Mouse (Mus musculus) hindbrain, embryonic 11.5 days (tissue): ENCODE data around the gene Ppp1r12c. TPM values are rescaled to one million over a fixed set of nuclear protein-coding genes. Genes with fewer than 3 reads are reported as not detected.
A peak's percentile ranks its signal among the peaks of the same experiment; 100 is the strongest.

Source experiments
- ATAC-seq: fragments of 200-750 bp; cut with Nextera tagmentation; 2 replicates; pipeline ENCODE4 v1.8.0; 2017; ENCODE audit warnings: mild to moderate bottlenecking, moderate TSS enrichment, moderate library complexity; ENCODE audit not compliant: low FRiP score
- DNase-seq: peaks from one replicate; pipeline ENCODE4 v3.0.0-alpha.2; 2015; ENCODE audit warnings: low spot score
- H3K27ac ChIP-seq: fragments of 300-500 bp; sonication (generic); 2 replicates; pipeline ENCODE4 v1.5.1; 2014; ENCODE audit warnings: mild to moderate bottlenecking, low read depth, low read length
- H3K27me3 ChIP-seq: fragments of 300-500 bp; sonication (generic); 2 replicates; pipeline ENCODE4 v1.6.1; 2014; ENCODE audit warnings: mild to moderate bottlenecking, low read length, moderate library complexity, mixed read lengths; ENCODE audit not compliant: control insufficient read depth, insufficient read depth
- H3K36me3 ChIP-seq: fragments of 300-500 bp; sonication (generic); 2 replicates; pipeline ENCODE4 v1.6.1; 2014; ENCODE audit warnings: mild to moderate bottlenecking, low read length, moderate library complexity, mixed read lengths; ENCODE audit not compliant: control insufficient read depth, insufficient read depth
- H3K4me1 ChIP-seq: fragments of 300-500 bp; sonication (generic); replicated peaks from 2 replicates; pipeline ENCODE4 v1.6.1; 2014; ENCODE audit warnings: low read length, mixed read lengths; ENCODE audit not compliant: control insufficient read depth, insufficient read depth
- H3K4me2 ChIP-seq: fragments of 300-500 bp; sonication (generic); replicated peaks from 2 replicates; pipeline ENCODE4 v1.6.1; 2014; ENCODE audit warnings: mild to moderate bottlenecking, low read depth, low read length
- H3K4me3 ChIP-seq: fragments of 300-500 bp; sonication (generic); 2 replicates; pipeline ENCODE4 v1.5.1; 2014; ENCODE audit warnings: low read depth, low read length
- H3K9ac ChIP-seq: fragments of 300-500 bp; sonication (generic); 2 replicates; pipeline ENCODE4 v1.6.1; 2014; ENCODE audit warnings: low read depth, low read length
- H3K9me3 ChIP-seq: fragments of 300-500 bp; sonication (generic); 2 replicates; pipeline ENCODE4 v1.6.1; 2016; ENCODE audit warnings: low read length; ENCODE audit not compliant: control insufficient read depth
- WGBS: fragments of 180-500 bp; shearing (Covaris S2); extraction: QIAGEN DNeasy Blood & Tissue Kit; methylation state at CpG from one replicate; pipeline ENCODE4 v1.1.7; 2014; 5-methylcytosine and 5-hydroxymethylcytosine counted together
- polyA plus RNA-seq: library from polyadenylated mRNA; unstranded; fragments of >200 nt; fragmentation: Nextera tagmentation; extraction: Ambion mirVana; gene quantifications from 2 replicates; pipeline ENCODE4 v1.2.1, GENCODE M21; 2014

Gene Ppp1r12c
- polyA plus RNA-seq, 1 experiment from 2014 or later = 44.0 TPM

GRCm38 (mm10) chr7:4502421-4503090 lies 1.1 kb upstream of the Ppp1r12c start:
- Histone ChIP-seq H3K36me3 (no peaks in the 10 kb centered on the region), H3K4me3 (peak overlapping the region; percentile 71), H3K9ac (peak overlapping the region; percentile 17; the same call in 1 of the 2 replicates), H3K9me3 (no peaks in the 10 kb centered on the region), H3K27ac (no peak overlapping the region), H3K4me1 (peaks cover 9% of the 10 kb centered on the region), H3K27me3 (no peaks in the 10 kb centered on the region), H3K4me2 (peak overlapping the region; percentile 50)
- WGBS = 10% methylated on average over 14 of the region's 14 CpGs
- peak; percentile 22; the same call in 1 of the 2 replicates for ATAC-seq
- peak; percentile 47 for DNase-seq

GRCm38 (mm10) chr7:4500892-4501471 lies 498 bp downstream of the Ppp1r12c start:
- ATAC-seq = peak; percentile 37
- Histone ChIP-seq H3K4me1 (peaks cover 9% of the 10 kb centered on the region), H3K4me2 (peak overlapping the region; percentile 50), H3K36me3 (no peaks in the 10 kb centered on the region), H3K27ac (peak overlapping the region; percentile 76), H3K27me3 (no peaks in the 10 kb centered on the region), H3K9me3 (no peaks in the 10 kb centered on the region), H3K9ac (peak overlapping the region; percentile 86), H3K4me3 (peak overlapping the region; percentile 71)
- peak; percentile 54 for DNase-seq
- under 1% methylated on average over 41 of the region's 52 CpGs for WGBS

- DNase-seq = no peak
- H3K4me1 ChIP-seq = peaks cover 9% of the 10 kb centered on the region
- WGBS = 89% methylated on average over 4 of the region's 4 CpGs
- no peaks in the 10 kb centered on the region for H3K27me3 ChIP-seq
- 0 out of 2 replicates have a peak overlapping the region, but pooled peaks have one; percentile 20 for H3K9ac ChIP-seq
- peaks cover 2% of the 10 kb centered on the region; the same call in 1 of the 2 replicates for H3K36me3 ChIP-seq
- H3K4me3 ChIP-seq = no peak overlapping the region
- H3K4me2 ChIP-seq = 0 out of 2 replicates have a peak overlapping the region, but pooled peaks have one; percentile 6
- H3K27ac ChIP-seq = no peak overlapping the region
- no peaks in the 10 kb centered on the region for H3K9me3 ChIP-seq
- no peak for ATAC-seq
Observed at GRCm38 (mm10) chr7:4499034-4499433, 2.4 kb downstream of the Ppp1r12c start.

GRCm38 (mm10) chr7:4498251-4498650 lies 3.2 kb downstream of the Ppp1r12c start:
- no peak overlapping the region for H3K27ac ChIP-seq
- 24% methylated on average over 9 of the region's 9 CpGs for WGBS

GRCm38 (mm10) chr7:4497271-4497903 lies 4.1 kb downstream of the Ppp1r12c start:
- ATAC-seq = no peak
- Histone ChIP-seq H3K4me3 (no peak overlapping the region), H3K4me2 (no peak overlapping the region), H3K27ac (no peak overlapping the region), H3K27me3 (no peaks in the 10 kb centered on the region), H3K9ac (no peak overlapping the region), H3K4me1 (peaks cover 9% of the 10 kb centered on the region), H3K9me3 (no peaks in the 10 kb centered on the region), H3K36me3 (peaks cover 2% of the 10 kb centered on the region)
- no peak for DNase-seq
- WGBS = 89% methylated on average over 9 of the region's 9 CpGs

More at GRCm38 (mm10) chr7:4498251-4498650, 3.2 kb downstream of the Ppp1r12c start:
- Histone ChIP-seq H3K27me3 (no peaks in the 10 kb centered on the region), H3K4me3 (no peak overlapping the region), H3K9me3 (no peaks in the 10 kb centered on the region), H3K9ac (no peak overlapping the region), H3K4me2 (no peak overlapping the region), H3K36me3 (peaks cover 2% of the 10 kb centered on the region; the same call in 1 of the 2 replicates), H3K4me1 (peaks cover 9% of the 10 kb centered on the region)
- peak; percentile 77 for DNase-seq
- ATAC-seq = peak; percentile 61

GRCm38 (mm10) chr7:4496468-4496867 lies 5.0 kb downstream of the Ppp1r12c start:
- H3K9me3 ChIP-seq = no peaks in the 10 kb centered on the region
- no peak for DNase-seq
- peaks cover 2% of the 10 kb centered on the region for H3K36me3 ChIP-seq
- H3K4me1 ChIP-seq = peaks cover 9% of the 10 kb centered on the region
- no peak for ATAC-seq
- WGBS = 95% methylated on average over 3 of the region's 3 CpGs
- no peak overlapping the region for H3K9ac ChIP-seq
- H3K4me2 ChIP-seq = no peak overlapping the region
- H3K27ac ChIP-seq = no peak overlapping the region
- H3K4me3 ChIP-seq = no peak overlapping the region
- H3K27me3 ChIP-seq = no peaks in the 10 kb centered on the region

GRCm38 (mm10) chr7:4493991-4494390 lies 7.5 kb downstream of the Ppp1r12c start:
- WGBS = 89% methylated on average over 1 of the region's 1 CpGs
- peaks cover 8% of the 10 kb centered on the region for H3K36me3 ChIP-seq
- ATAC-seq = no peak

GRCm38 (mm10) chr7:4492284-4493224 lies 8.9 kb downstream of the Ppp1r12c start:
- Histone ChIP-seq H3K4me2 (no peak overlapping the region), H3K9me3 (no peaks in the 10 kb centered on the region), H3K4me3 (no peak overlapping the region), H3K27ac (no peak overlapping the region), H3K9ac (no peak overlapping the region), H3K4me1 (no peaks in the 10 kb centered on the region), H3K36me3 (peaks cover 8% of the 10 kb centered on the region), H3K27me3 (no peaks in the 10 kb centered on the region)
- no peak for DNase-seq
- 87% methylated on average over 13 of the region's 13 CpGs for WGBS
- ATAC-seq = no peak

More at GRCm38 (mm10) chr7:4493991-4494390, 7.5 kb downstream of the Ppp1r12c start:
- peaks cover 3% of the 10 kb centered on the region for H3K4me1 ChIP-seq
- no peak overlapping the region for H3K27ac ChIP-seq
- H3K9me3 ChIP-seq = no peaks in the 10 kb centered on the region
- H3K27me3 ChIP-seq = no peaks in the 10 kb centered on the region
- no peak overlapping the region for H3K4me3 ChIP-seq
- no peak overlapping the region for H3K9ac ChIP-seq
- H3K4me2 ChIP-seq = no peak overlapping the region
- no peak for DNase-seq
